Mouse (Mus musculus) midbrain, postnatal 0 days (tissue): ENCODE results near the gene Slc24a2. TPM values are rescaled to one million over a fixed set of nuclear protein-coding genes. Genes with fewer than 3 reads are reported as not detected.

Experiments
- ATAC-seq: fragments of 200-750 bp; cut with Nextera tagmentation; 2 replicates; pipeline ENCODE4 v1.8.0; 2017; ENCODE audit warnings: moderate number of reproducible peaks, mild to moderate bottlenecking, moderate TSS enrichment, moderate library complexity; ENCODE audit not compliant: low FRiP score
- DNase-seq: peaks from one replicate; pipeline ENCODE4 v3.0.0-alpha.2; 2015; ENCODE audit warnings: low spot score
- H3K27ac ChIP-seq: fragments of 300-500 bp; sonication (generic); 2 replicates; pipeline ENCODE4 v1.5.1; 2014; ENCODE audit warnings: low read depth, mild to moderate bottlenecking, low read length, mixed read lengths
- H3K27me3 ChIP-seq: fragments of 300-500 bp; sonication (generic); 2 replicates; pipeline ENCODE4 v1.6.1; 2014; ENCODE audit warnings: low read length, control low read depth, mixed read lengths; ENCODE audit not compliant: insufficient read depth
- H3K36me3 ChIP-seq: fragments of 300-500 bp; sonication (generic); 2 replicates; pipeline ENCODE4 v1.6.1; 2014; ENCODE audit warnings: low read length, control low read depth, mixed read lengths; ENCODE audit not compliant: insufficient read depth
- H3K4me1 ChIP-seq: fragments of 300-500 bp; sonication (generic); 2 replicates; pipeline ENCODE4 v1.6.1; 2014; ENCODE audit warnings: mild to moderate bottlenecking, control low read depth, antibody characterized with exemption, low read length, mixed read lengths; ENCODE audit not compliant: insufficient read depth
- H3K4me2 ChIP-seq: fragments of 300-500 bp; sonication (generic); 2 replicates; pipeline ENCODE4 v1.6.1; 2014; ENCODE audit warnings: low read depth, mild to moderate bottlenecking, low read length, mixed read lengths; ENCODE audit not compliant: poor library complexity, severe bottlenecking
- H3K4me3 ChIP-seq: fragments of 300-500 bp; sonication (generic); 2 replicates; pipeline ENCODE4 v1.5.1; 2014; ENCODE audit warnings: low read depth, mild to moderate bottlenecking, low read length, moderate library complexity
- H3K9ac ChIP-seq: fragments of 300-500 bp; sonication (generic); replicated peaks from 2 replicates; pipeline ENCODE4 v1.6.1; 2014; ENCODE audit warnings: mild to moderate bottlenecking, low read length, moderate library complexity, mixed read lengths; ENCODE audit not compliant: poor library complexity, severe bottlenecking
- H3K9me3 ChIP-seq: fragments of 300-500 bp; sonication (generic); 2 replicates; pipeline ENCODE4 v1.6.1; 2016; ENCODE audit warnings: low read length, control low read depth
- CTCF ChIP-seq: IDR thresholded peaks from 2 replicates; pipeline ENCODE4 v1.5.1; 2016; ENCODE audit warnings: antibody characterized with exemption, mild to moderate bottlenecking
- WGBS: fragments of 180-500 bp; shearing (Covaris S2); extraction: QIAGEN DNeasy Blood & Tissue Kit; methylation state at CpG from one replicate; pipeline ENCODE4 v1.1.7; 2014; 5-methylcytosine and 5-hydroxymethylcytosine counted together
- polyA plus RNA-seq: library from polyadenylated mRNA; unstranded; fragments of >200 nt; fragmentation: Nextera tagmentation; extraction: Ambion mirVana; gene quantifications from 2 replicates; pipeline ENCODE4 v1.2.1, GENCODE M21; 2015
- total RNA-seq: library from RNA; depleted of rRNA; stranded (reverse); fragments of >200 nt; gene quantifications from 2 replicates; pipeline ENCODE4 v1.2.3, GENCODE M21; 2014

Slc24a2 gene
- total and polyA plus RNA-seq, 2 experiments from 2014 or later: 3.3 to 19.4 TPM

DNA sequence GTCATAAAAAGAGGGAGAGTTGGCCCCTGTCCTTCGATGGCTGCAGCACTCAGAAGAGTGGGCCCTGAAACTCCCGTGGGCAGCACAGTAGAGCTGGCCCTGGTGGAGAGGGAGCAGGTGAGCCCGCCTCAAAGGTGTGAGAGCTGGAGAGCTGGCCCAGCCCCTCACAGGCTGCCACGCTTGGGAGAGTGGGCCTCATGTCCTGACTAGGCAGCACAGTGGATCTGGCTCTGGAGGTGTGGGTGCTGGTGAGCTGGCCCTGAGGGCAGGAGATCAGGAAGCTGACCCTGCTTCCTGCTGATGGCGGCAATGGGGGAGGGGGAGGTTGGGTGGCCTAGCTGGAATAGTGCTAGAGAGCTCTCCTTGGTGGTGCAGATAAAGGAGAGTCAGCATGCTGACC is 129.3 kb downstream of the Slc24a2 start:
- ATAC-seq (peak; percentile 23; the same call in 1 of the 2 replicates), DNase-seq (no peak)
- Histone ChIP-seq H3K4me3 (no peak overlapping the region), H3K9me3 (no peaks in the 10 kb centered on the region), H3K9ac (no peak overlapping the region), H3K4me2 (no peak overlapping the region), H3K36me3 (no peaks in the 10 kb centered on the region), H3K27ac (no peak overlapping the region), H3K4me1 (no peaks in the 10 kb centered on the region), H3K27me3 (no peaks in the 10 kb centered on the region)
- WGBS: 86% methylated on average over 5 of the region's 5 CpGs
- no peak for TF ChIP-seq CTCF

DNA sequence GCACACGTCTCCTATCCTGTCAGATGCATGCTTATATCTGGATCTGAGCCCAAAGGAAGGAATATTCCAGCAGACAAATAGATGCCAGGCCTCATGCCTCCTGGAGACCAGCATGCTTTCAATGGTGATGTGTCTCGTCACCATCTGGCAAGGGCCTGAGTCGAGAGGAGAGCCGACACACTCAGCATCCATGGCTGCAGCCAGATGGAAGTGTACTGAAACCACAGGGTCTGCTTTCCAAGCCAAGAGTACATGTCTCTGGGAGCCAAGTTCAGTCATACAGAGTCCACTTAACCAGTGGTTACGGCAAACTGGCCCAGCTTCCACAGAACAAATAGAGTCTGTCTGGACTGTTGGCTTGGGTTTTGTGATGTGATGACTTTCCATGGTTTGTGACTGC is 134.1 kb downstream of the Slc24a2 start:
- H3K4me3 ChIP-seq: no peak overlapping the region
- H3K27ac ChIP-seq: no peak overlapping the region
- no peaks in the 10 kb centered on the region for H3K36me3 ChIP-seq
- WGBS: 77% methylated on average over 5 of the region's 5 CpGs
- no peaks in the 10 kb centered on the region for H3K9me3 ChIP-seq
- no peak overlapping the region for H3K4me2 ChIP-seq
- H3K4me1 ChIP-seq: no peaks in the 10 kb centered on the region
- TF ChIP-seq CTCF: no peak
- H3K27me3 ChIP-seq: no peaks in the 10 kb centered on the region
- DNase-seq (peak; percentile 94), ATAC-seq (peak; percentile 60; the same call in 1 of the 2 replicates)
- no peak overlapping the region for H3K9ac ChIP-seq

DNA sequence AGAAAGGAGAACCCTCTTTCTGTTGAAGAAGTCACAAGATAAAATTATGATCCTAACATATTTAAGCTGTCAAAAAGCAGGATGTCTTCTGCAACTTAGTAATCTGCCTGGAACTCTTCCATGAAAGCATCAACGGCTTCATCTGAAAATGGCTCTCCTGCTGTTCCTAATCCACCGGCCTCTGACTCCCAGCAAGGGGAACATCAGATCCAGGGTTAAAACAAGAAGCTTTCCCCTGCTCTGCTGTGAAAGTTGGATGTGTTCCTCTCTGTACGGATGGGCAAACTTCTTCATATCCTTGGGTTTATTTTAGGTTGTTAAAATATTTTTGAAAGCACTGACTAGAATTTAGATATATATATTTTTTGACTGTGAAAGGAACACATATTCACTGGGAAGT is 136.7 kb downstream of the Slc24a2 start:
- no peaks in the 10 kb centered on the region for H3K4me1 ChIP-seq
- DNase-seq: no peak
- no peak overlapping the region for H3K4me3 ChIP-seq
- no peaks in the 10 kb centered on the region for H3K9me3 ChIP-seq
- ATAC-seq: no peak
- H3K27me3 ChIP-seq: no peaks in the 10 kb centered on the region
- H3K27ac ChIP-seq: no peak overlapping the region
- no peak for TF ChIP-seq CTCF
- H3K36me3 ChIP-seq: no peaks in the 10 kb centered on the region
- no peak overlapping the region for H3K4me2 ChIP-seq
- no peak overlapping the region for H3K9ac ChIP-seq
- 76% methylated on average over 3 of the region's 3 CpGs for WGBS

DNA sequence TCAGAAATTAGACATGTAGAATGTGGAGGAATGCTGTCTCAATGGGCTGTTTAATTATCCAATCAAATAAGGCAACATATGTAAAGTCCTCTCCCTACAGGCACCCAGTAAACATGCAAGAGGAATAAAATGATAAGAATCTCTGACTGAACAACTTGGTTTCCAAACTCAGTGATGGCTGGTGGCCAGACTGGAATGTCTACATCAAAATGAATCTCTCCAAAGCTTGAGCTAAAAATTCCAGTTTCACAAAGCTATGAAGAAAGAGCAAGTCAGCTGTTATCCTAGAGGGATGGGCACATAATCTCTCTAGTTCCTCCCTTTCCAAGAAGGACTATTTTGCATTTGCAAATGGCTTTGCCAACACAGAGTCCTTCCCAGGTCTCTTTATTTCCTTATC is 139.4 kb downstream of the Slc24a2 start:
- Histone ChIP-seq H3K9me3 (no peaks in the 10 kb centered on the region), H3K4me3 (no peak overlapping the region), H3K36me3 (no peaks in the 10 kb centered on the region), H3K27me3 (no peaks in the 10 kb centered on the region), H3K4me2 (no peak overlapping the region), H3K9ac (no peak overlapping the region), H3K27ac (no peak overlapping the region), H3K4me1 (no peaks in the 10 kb centered on the region)
- TF ChIP-seq CTCF: no peak
- DNase-seq (no peak), ATAC-seq (no peak)

DNA sequence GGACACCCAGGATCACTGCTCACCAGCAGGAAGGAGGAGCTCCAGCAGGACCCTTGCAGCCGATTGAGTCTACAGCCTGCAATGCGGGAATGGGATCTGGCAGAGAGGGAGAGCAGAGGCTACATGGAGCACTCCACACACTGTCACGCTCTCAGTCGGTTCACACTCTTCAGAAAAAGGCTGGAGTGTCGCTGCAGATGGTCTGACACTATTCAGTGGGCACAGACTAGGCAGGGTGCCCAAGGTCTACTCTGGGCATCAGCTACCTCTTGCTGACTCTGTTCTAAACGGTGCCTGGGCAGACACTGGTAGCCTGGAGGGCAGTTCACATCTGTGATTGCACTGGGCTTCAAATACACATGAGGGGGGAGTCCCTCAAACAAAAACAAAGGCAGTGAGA is 141.6 kb downstream of the Slc24a2 start:
- WGBS: 78% methylated on average over 6 of the region's 6 CpGs
- Histone ChIP-seq H3K36me3 (no peaks in the 10 kb centered on the region), H3K4me2 (no peak overlapping the region), H3K27ac (no peak overlapping the region), H3K9me3 (no peaks in the 10 kb centered on the region), H3K9ac (no peak overlapping the region), H3K4me3 (no peak overlapping the region), H3K27me3 (no peaks in the 10 kb centered on the region), H3K4me1 (no peaks in the 10 kb centered on the region)
- ATAC-seq (no peak), DNase-seq (peak; percentile 66)
- no peak for TF ChIP-seq CTCF

DNA sequence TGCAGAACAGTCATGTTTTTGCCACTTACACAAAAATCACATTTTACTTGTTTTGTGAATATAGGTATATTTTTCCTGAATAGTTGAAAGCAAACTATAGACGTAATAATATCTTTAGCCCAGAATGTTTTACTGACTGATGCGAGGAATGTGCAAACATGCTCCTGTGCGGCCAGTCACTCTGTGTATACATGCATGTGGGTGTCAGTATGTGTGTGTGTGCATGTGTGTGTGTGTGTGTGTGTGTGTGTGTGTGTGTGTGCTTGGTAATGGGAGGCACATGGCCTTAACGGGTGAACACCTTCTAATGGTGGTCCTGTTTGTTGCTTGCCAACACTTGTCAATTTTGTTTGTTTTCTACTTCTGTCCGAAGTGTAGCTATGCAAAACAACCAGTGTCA is 142.7 kb downstream of the Slc24a2 start:
- Histone ChIP-seq H3K9ac (no peak overlapping the region), H3K27me3 (no peaks in the 10 kb centered on the region), H3K9me3 (no peaks in the 10 kb centered on the region), H3K4me2 (no peak overlapping the region), H3K4me3 (no peak overlapping the region), H3K4me1 (no peaks in the 10 kb centered on the region), H3K27ac (0 out of 2 replicates have a peak overlapping the region, but pooled peaks have one; percentile 62), H3K36me3 (no peaks in the 10 kb centered on the region)
- TF ChIP-seq CTCF: no peak
- peak; percentile 53; the same call in 1 of the 2 replicates for ATAC-seq
- 87% methylated on average over 5 of the region's 5 CpGs for WGBS
- no peak for DNase-seq
